Mouse (Mus musculus) bone marrow, adult 2 months (tissue): ENCODE data around the gene Ccdc107. TPM values are rescaled to one million over a fixed set of nuclear protein-coding genes. Genes with fewer than 3 reads are reported as not detected.
A peak's percentile ranks its signal among the peaks of the same experiment; 100 is the strongest.

Experiments
- H3K27ac ChIP-seq: fragments of 200-500 bp; 2 replicates; pipeline ENCODE4 v1.5.1; 2012; ENCODE audit warnings: low read depth, mild to moderate bottlenecking, control low read depth, inconsistent platforms, low read length; ENCODE audit not compliant: control insufficient read depth, poor library complexity, insufficient read depth
- H3K4me1 ChIP-seq: fragments of 200-500 bp; 2 replicates; pipeline ENCODE4 v1.6.1; 2011; ENCODE audit warnings: low read length; ENCODE audit not compliant: control insufficient read depth, insufficient read depth
- H3K4me3 ChIP-seq: fragments of 200-500 bp; replicated peaks from 2 replicates; pipeline ENCODE3; 2011; ENCODE audit warnings: mild to moderate bottlenecking, low read depth, low read length, control low read depth; ENCODE audit not compliant: control insufficient read depth
- CTCF ChIP-seq: fragments of 200-500 bp; IDR thresholded peaks from 2 replicates; pipeline ENCODE4 v1.5.1; 2011; ENCODE audit warnings: low read length, control low read depth; ENCODE audit not compliant: control insufficient read depth, insufficient read depth
- POLR2A ChIP-seq: fragments of 200-500 bp; IDR thresholded peaks from 2 replicates; pipeline ENCODE4 v1.6.1; 2011; ENCODE audit warnings: low read depth, mild to moderate bottlenecking, control low read depth, low read length, borderline replicate concordance; ENCODE audit not compliant: control insufficient read depth
- WGBS: fragments of 180-500 bp; shearing (Covaris S2); methylation state at CpG from one replicate; pipeline ENCODE4 v1.1.7; 2018; 5-methylcytosine and 5-hydroxymethylcytosine counted together
- polyA plus RNA-seq: library from polyadenylated mRNA; stranded (reverse); fragments of >200 nt; gene quantifications from 2 replicates; pipeline ENCODE4 v1.2.4, GENCODE M21; 2011; ENCODE audit warnings: low replicate concordance; ENCODE audit not compliant: missing spikeins, insufficient read depth, insufficient read length

Gene Ccdc107
- polyA plus RNA-seq, 1 experiment = 76.5 TPM

DNA sequence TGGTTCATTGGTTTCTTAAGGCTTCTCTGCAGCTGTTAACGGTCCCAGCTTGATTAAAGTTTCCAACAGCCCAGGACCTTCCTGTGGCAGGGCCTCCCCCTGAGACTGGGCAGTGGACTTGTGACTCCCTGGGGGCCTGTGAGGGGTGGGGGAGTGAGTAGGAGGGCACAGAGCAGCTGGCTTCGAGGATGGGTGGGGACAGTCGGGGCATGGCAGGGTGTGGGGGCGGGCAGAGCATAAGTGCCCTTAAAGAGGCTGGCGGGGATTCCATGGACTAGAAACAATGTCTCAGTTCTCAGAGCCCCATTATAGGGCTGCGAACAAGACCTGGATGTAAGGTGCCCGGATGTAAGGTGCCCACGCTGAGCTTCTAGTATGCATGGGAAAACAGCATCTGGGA lies 35.6 kb upstream of the Ccdc107 start:
- Histone ChIP-seq H3K4me3 (no peak overlapping the region), H3K4me1 (peaks cover 5% of the 10 kb centered on the region), H3K27ac (peak overlapping the region; percentile 83)
- no peak for TF ChIP-seq POLR2A
- TF ChIP-seq CTCF = no peak
- WGBS = 11% methylated on average over 8 of the region's 8 CpGs

DNA sequence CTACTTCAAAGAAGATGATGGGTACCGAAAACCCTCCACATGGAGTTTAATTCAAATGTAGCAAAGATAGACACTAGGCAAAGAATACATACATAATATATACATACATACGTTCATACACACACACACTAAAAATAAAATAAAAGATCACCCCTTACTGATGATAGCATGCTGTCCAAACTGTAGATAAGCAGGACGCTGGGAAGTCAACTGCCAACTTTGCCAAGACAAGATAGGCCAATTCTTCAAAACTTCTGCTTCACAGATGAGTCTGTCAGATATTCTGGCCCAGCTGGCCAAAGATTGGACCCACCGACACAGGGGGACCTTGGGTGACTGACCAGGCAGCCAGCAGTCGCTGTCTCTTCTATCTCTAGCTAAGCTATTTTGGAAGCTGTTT lies 29.6 kb upstream of the Ccdc107 start:
- Histone ChIP-seq H3K4me1 (peaks cover 4% of the 10 kb centered on the region), H3K27ac (no peak overlapping the region), H3K4me3 (no peak overlapping the region)
- TF ChIP-seq POLR2A = no peak
- no peak for TF ChIP-seq CTCF
- WGBS = 75% methylated on average over 5 of the region's 5 CpGs

- Histone ChIP-seq H3K27ac (peak overlapping the region; percentile 18; the same call in 1 of the 2 replicates), H3K4me1 (peaks cover 3% of the 10 kb centered on the region; the same call in 1 of the 2 replicates), H3K4me3 (no peak overlapping the region)
- TF ChIP-seq CTCF = no peak
- no peak for TF ChIP-seq POLR2A
- 24% methylated on average over 6 of the region's 6 CpGs for WGBS
These were observed 26.8 kb upstream of the Ccdc107 start for GRCm38 (mm10) chr4:43465935-43466334.

- TF ChIP-seq POLR2A (no peak), CTCF (no peak)
- no peak overlapping the region for H3K27ac ChIP-seq
- 75% methylated on average over 7 of the region's 7 CpGs for WGBS
- H3K4me1 ChIP-seq = peaks cover 3% of the 10 kb centered on the region; the same call in 1 of the 2 replicates
- H3K4me3 ChIP-seq = no peak overlapping the region
These were observed 25.8 kb upstream of the Ccdc107 start for GRCm38 (mm10) chr4:43466872-43467271.

DNA sequence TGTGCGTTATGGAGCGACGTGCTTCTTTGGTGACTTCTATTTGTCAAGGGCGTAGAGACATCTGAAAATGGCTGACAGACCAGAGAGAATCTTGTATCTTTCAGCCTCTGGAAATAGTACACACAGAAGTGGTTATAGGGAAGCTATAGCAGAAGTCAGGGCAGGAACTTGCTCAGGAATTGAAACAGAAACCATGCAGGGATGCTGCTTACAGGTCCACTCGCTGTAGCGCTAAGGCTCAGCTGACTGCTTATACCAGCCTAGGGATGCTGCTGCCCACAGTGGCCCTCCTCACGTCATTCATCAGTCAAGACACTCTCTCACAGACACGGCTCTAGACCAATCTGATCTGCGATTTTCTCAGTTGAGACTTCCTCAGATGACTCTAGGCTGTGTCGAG lies 22.4 kb upstream of the Ccdc107 start:
- 85% methylated on average over 10 of the region's 10 CpGs for WGBS
- no peak overlapping the region for H3K4me3 ChIP-seq
- no peak overlapping the region for H3K27ac ChIP-seq
- peaks cover 3% of the 10 kb centered on the region; the same call in 1 of the 2 replicates for H3K4me1 ChIP-seq
- TF ChIP-seq POLR2A (no peak), CTCF (no peak)

GRCm38 (mm10) chr4:43473636-43474035 lies 19.1 kb upstream of the Ccdc107 start:
- 6% methylated on average over 1 of the region's 1 CpGs for WGBS
- Histone ChIP-seq H3K4me1 (no peaks in the 10 kb centered on the region; the same call in 1 of the 2 replicates), H3K27ac (no peak overlapping the region), H3K4me3 (no peak overlapping the region)
- TF ChIP-seq CTCF (no peak), POLR2A (no peak)

DNA sequence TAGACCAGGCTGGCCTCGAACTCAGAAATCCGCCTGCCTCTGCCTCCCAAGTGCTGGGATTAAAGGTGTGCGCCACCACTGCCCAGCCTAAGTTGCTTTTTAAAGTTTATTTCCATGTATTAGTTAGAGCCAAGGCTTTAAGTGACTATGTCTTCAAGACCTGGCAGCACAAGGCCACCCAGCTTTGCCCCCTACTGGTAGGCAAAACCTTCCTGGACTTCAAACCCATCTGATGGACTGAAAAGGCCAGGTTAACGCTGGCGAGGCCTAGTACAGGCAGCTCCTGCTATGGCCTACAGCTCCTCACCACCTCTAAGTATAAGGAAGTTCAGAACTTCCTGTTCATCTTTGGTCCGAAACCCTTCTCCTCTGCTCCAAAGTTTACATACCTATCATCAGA lies 16.1 kb upstream of the Ccdc107 start:
- TF ChIP-seq POLR2A (no peak), CTCF (peak; percentile 44)
- WGBS = 55% methylated on average over 6 of the region's 6 CpGs
- Histone ChIP-seq H3K4me3 (no peak overlapping the region), H3K27ac (peak overlapping the region; percentile 9; the same call in 1 of the 2 replicates), H3K4me1 (no peaks in the 10 kb centered on the region; the same call in 1 of the 2 replicates)

DNA sequence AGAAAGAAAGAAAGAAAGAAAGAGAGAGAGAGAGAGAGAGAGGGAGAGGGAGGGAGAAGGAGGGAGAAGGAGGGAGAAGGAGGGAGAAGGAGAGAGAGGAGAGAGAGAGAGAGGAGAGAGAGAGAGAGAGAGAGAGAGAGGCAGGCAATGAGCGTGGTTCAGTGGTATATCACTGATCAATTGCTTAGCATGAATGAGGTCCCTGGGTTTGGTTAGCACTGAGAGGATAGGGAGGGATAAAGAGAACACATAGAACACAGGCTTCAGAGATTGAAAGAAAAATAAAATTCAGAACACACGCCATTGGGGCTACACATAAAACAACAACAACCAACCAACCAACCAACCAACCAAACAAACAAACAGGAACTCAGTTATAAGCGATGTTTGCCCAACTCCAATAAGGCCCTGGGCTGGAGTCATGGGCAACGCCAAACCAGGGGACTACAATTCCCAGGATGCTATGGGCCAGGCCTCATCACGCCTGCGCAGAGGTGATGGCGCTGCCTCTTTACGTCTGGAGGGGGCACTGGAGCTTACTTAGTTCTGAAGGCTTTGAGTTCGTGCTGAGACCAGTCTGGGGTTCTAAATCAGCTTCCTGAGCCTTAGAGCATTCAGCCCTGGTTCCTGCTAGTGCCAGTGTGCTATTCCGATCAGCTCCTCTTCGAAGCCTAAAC lies 14.7 kb upstream of the Ccdc107 start:
- peak; percentile 57; the same call in 1 of the 2 replicates for TF ChIP-seq POLR2A
- TF ChIP-seq CTCF = peak; percentile 53; the same call in 1 of the 2 replicates
- WGBS = 11% methylated on average over 11 of the region's 11 CpGs
- peak overlapping the region; percentile 62 for H3K4me3 ChIP-seq
- no peaks in the 10 kb centered on the region; the same call in 1 of the 2 replicates for H3K4me1 ChIP-seq
- H3K27ac ChIP-seq = peak overlapping the region; percentile 70
